Mouse (Mus musculus): ENCODE data around the gene Tasp1. TPM values are rescaled to one million over a fixed set of nuclear protein-coding genes. Genes with fewer than 3 reads are reported as not detected.

Tasp1 gene
- polyA plus RNA-seq, 1 experiment: 31.7 TPM

- TF ChIP-seq POLR2A (IDR thresholded peaks at IDR 0.05; ENCODE audit: control insufficient read depth, low read depth, low read length): no peak
- no peak for TF ChIP-seq CTCF (IDR thresholded peaks at IDR 0.05; ENCODE audit: control insufficient read depth, insufficient read depth, insufficient replicate concordance, low read depth, low read length)
Measured at GRCm38 (mm10) chr2:140051607-140052126, 14.9 kb downstream of the Tasp1 start.

GRCm38 (mm10) chr2:140042522-140043131 is 24.0 kb downstream of the Tasp1 start:
- Histone ChIP-seq H3K36me3 (ENCODE audit: control insufficient read depth, insufficient read depth, low read length) (no peaks in the 10 kb centered on the region), H3K4me3 (ENCODE audit: control insufficient read depth, low read depth, low read length) (no peak overlapping the region), H3K4me1 (ENCODE audit: control insufficient read depth, insufficient read depth, low read length) (no peaks in the 10 kb centered on the region), H3K27me3 (ENCODE audit: control insufficient read depth, insufficient read depth, low read length) (no peaks in the 10 kb centered on the region), H3K27ac (ENCODE audit: control insufficient read depth, insufficient read depth, low read depth, low read length) (no peak overlapping the region)
- no peak for TF ChIP-seq CTCF (IDR thresholded peaks at IDR 0.05; ENCODE audit: control insufficient read depth, insufficient read depth, insufficient replicate concordance, low read depth, low read length)
- no peak for TF ChIP-seq POLR2A (IDR thresholded peaks at IDR 0.05; ENCODE audit: control insufficient read depth, low read depth, low read length)

More at GRCm38 (mm10) chr2:140051607-140052126, 14.9 kb downstream of the Tasp1 start:
- Histone ChIP-seq H3K27me3 (ENCODE audit: control insufficient read depth, insufficient read depth, low read length) (no peaks in the 10 kb centered on the region), H3K4me1 (ENCODE audit: control insufficient read depth, insufficient read depth, low read length) (no peaks in the 10 kb centered on the region), H3K4me3 (ENCODE audit: control insufficient read depth, low read depth, low read length) (no peak overlapping the region), H3K36me3 (ENCODE audit: control insufficient read depth, insufficient read depth, low read length) (no peaks in the 10 kb centered on the region; the same call in 1 of the 2 replicates), H3K27ac (ENCODE audit: control insufficient read depth, insufficient read depth, low read depth, low read length) (no peak overlapping the region)

- Histone ChIP-seq H3K4me1 (ENCODE audit: control insufficient read depth, insufficient read depth, low read length) (no peaks in the 10 kb centered on the region), H3K27me3 (ENCODE audit: control insufficient read depth, insufficient read depth, low read length) (no peaks in the 10 kb centered on the region), H3K36me3 (ENCODE audit: control insufficient read depth, insufficient read depth, low read length) (no peaks in the 10 kb centered on the region), H3K4me3 (ENCODE audit: control insufficient read depth, low read depth, low read length) (no peak overlapping the region), H3K27ac (ENCODE audit: control insufficient read depth, insufficient read depth, low read depth, low read length) (no peak overlapping the region)
- TF ChIP-seq CTCF (IDR thresholded peaks at IDR 0.05; ENCODE audit: control insufficient read depth, insufficient read depth, insufficient replicate concordance, low read depth, low read length) (no peak), POLR2A (IDR thresholded peaks at IDR 0.05; ENCODE audit: control insufficient read depth, low read depth, low read length) (no peak)
Measured at GRCm38 (mm10) chr2:140042081-140042480, 24.5 kb downstream of the Tasp1 start.

GRCm38 (mm10) chr2:140037459-140037858 is 29.1 kb downstream of the Tasp1 start:
- TF ChIP-seq POLR2A (IDR thresholded peaks at IDR 0.05; ENCODE audit: control insufficient read depth, low read depth, low read length): no peak
- no peak overlapping the region for H3K27ac ChIP-seq (ENCODE audit: control insufficient read depth, insufficient read depth, low read depth, low read length)
- no peak overlapping the region for H3K4me3 ChIP-seq (ENCODE audit: control insufficient read depth, low read depth, low read length)
- H3K27me3 ChIP-seq (ENCODE audit: control insufficient read depth, insufficient read depth, low read length): no peaks in the 10 kb centered on the region
- no peaks in the 10 kb centered on the region for H3K36me3 ChIP-seq (ENCODE audit: control insufficient read depth, insufficient read depth, low read length)
- H3K4me1 ChIP-seq (ENCODE audit: control insufficient read depth, insufficient read depth, low read length): no peaks in the 10 kb centered on the region

- Histone ChIP-seq H3K27ac (ENCODE audit: control insufficient read depth, insufficient read depth, low read depth, low read length) (no peak overlapping the region), H3K27me3 (ENCODE audit: control insufficient read depth, insufficient read depth, low read length) (no peaks in the 10 kb centered on the region), H3K36me3 (ENCODE audit: control insufficient read depth, insufficient read depth, low read length) (no peaks in the 10 kb centered on the region), H3K4me3 (ENCODE audit: control insufficient read depth, low read depth, low read length) (no peak overlapping the region), H3K4me1 (ENCODE audit: control insufficient read depth, insufficient read depth, low read length) (no peaks in the 10 kb centered on the region)
- TF ChIP-seq POLR2A (IDR thresholded peaks at IDR 0.05; ENCODE audit: control insufficient read depth, low read depth, low read length) (no peak), CTCF (IDR thresholded peaks at IDR 0.05; ENCODE audit: control insufficient read depth, insufficient read depth, insufficient replicate concordance, low read depth, low read length) (no peak)
Measured at GRCm38 (mm10) chr2:140036854-140037253, 29.8 kb downstream of the Tasp1 start.

GRCm38 (mm10) chr2:140024937-140025336 is 41.7 kb downstream of the Tasp1 start:
- no peak for TF ChIP-seq CTCF (IDR thresholded peaks at IDR 0.05; ENCODE audit: control insufficient read depth, insufficient read depth, insufficient replicate concordance, low read depth, low read length)
- no peak for TF ChIP-seq POLR2A (IDR thresholded peaks at IDR 0.05; ENCODE audit: control insufficient read depth, low read depth, low read length)
- Histone ChIP-seq H3K27me3 (ENCODE audit: control insufficient read depth, insufficient read depth, low read length) (no peaks in the 10 kb centered on the region), H3K4me1 (ENCODE audit: control insufficient read depth, insufficient read depth, low read length) (no peaks in the 10 kb centered on the region), H3K36me3 (ENCODE audit: control insufficient read depth, insufficient read depth, low read length) (no peaks in the 10 kb centered on the region), H3K27ac (ENCODE audit: control insufficient read depth, insufficient read depth, low read depth, low read length) (no peak overlapping the region), H3K4me3 (ENCODE audit: control insufficient read depth, low read depth, low read length) (no peak overlapping the region)

GRCm38 (mm10) chr2:140007406-140007805 is 59.2 kb downstream of the Tasp1 start:
- TF ChIP-seq POLR2A (IDR thresholded peaks at IDR 0.05; ENCODE audit: control insufficient read depth, low read depth, low read length) (no peak), CTCF (IDR thresholded peaks at IDR 0.05; ENCODE audit: control insufficient read depth, insufficient read depth, insufficient replicate concordance, low read depth, low read length) (no peak)
- Histone ChIP-seq H3K36me3 (ENCODE audit: control insufficient read depth, insufficient read depth, low read length) (no peaks in the 10 kb centered on the region), H3K27ac (ENCODE audit: control insufficient read depth, insufficient read depth, low read depth, low read length) (no peak overlapping the region), H3K4me3 (ENCODE audit: control insufficient read depth, low read depth, low read length) (no peak overlapping the region), H3K27me3 (ENCODE audit: control insufficient read depth, insufficient read depth, low read length) (no peaks in the 10 kb centered on the region), H3K4me1 (ENCODE audit: control insufficient read depth, insufficient read depth, low read length) (no peaks in the 10 kb centered on the region)

Data from testis, adult 2 months (tissue).